Mouse (Mus musculus) E14TG2a.4 (cell line): ENCODE measurements around the gene Ttc21b.
"Not testable (repeated sequence)": the region's sequence is repeated elsewhere in the genome, so short reads cannot be mapped to it uniquely, and the experiment has no call there.

Experiments
- CTCF ChIP-seq: conservative IDR thresholded peaks from 2 replicates; pipeline ENCODE4 v1.5.1; 2014; ENCODE audit warnings: low read length
- NANOG ChIP-seq: IDR thresholded peaks from 2 replicates; pipeline ENCODE4 v1.6.1; 2014; ENCODE audit warnings: borderline replicate concordance, low read length, mixed read lengths
- POU5F1 ChIP-seq: IDR thresholded peaks from 2 replicates; pipeline ENCODE4 v1.6.1; 2014; ENCODE audit warnings: low read length, borderline replicate concordance

DNA sequence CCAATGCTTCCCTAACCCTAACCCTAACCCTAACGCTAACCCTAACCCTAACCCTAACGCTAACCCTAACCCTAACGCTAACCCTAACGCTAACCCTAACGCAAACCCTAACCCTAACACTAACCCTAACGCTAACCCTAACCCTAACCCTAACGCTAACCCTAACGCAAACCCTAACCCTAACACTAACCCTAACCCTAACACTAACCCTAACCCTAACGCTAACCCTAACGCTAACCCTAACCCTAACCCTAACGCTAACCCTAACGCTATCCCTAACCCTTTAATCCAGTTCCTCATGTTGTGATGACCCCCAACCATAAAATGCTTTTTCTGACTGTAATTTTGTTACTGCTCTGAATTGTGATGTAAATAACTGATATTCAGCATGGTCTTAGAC, 67.2 kb downstream of the Ttc21b start:
- not testable (repeated sequence) for TF ChIP-seq CTCF, NANOG, POU5F1
